Mouse (Mus musculus) heart, adult 8-10 months (tissue): ENCODE measurements around the gene Cdk14. TPM values are rescaled to one million over a fixed set of nuclear protein-coding genes. Genes with fewer than 3 reads are reported as not detected.
"Not testable (repeated sequence)": the region's sequence is repeated elsewhere in the genome, so short reads cannot be mapped to it uniquely, and the experiment has no call there.

Experiments
- DNase-seq: peaks from one replicate; pipeline ENCODE4 v3.0.0; 2022; ENCODE audit warnings: low spot score
- total RNA-seq, 4 experiments: library from RNA; stranded (reverse); gene quantifications; 2 replicates each; pipeline ENCODE4 v1.2.4; 2022

The Cdk14 gene
- total RNA-seq, 4 experiments from 2014 or later = 5.5 to 7.2 (median 6.3) TPM

DNA sequence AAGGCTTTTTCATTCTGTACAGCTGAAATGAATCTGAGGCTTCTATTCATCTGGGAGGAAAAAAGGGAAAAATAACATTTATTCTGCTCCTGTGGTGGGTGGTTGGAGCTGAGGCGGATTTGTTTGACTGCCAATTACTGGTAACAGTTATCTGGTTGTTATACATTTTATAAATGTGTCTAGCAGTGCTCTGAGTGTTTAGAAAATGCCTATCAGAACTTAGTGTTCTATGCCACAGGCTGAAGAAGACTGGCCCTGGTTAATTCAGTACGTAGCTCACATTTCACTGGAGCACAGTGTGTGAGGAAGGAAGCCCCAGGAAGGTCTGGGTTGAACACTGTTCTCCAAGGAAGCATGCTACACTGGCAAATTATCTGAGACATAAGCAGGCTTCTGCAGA, 429.1 kb downstream of the Cdk14 start:
- no peak for DNase-seq

GRCm38 (mm10) chr5:4990237-4990636, 429.9 kb downstream of the Cdk14 start:
- no peak for DNase-seq

DNA sequence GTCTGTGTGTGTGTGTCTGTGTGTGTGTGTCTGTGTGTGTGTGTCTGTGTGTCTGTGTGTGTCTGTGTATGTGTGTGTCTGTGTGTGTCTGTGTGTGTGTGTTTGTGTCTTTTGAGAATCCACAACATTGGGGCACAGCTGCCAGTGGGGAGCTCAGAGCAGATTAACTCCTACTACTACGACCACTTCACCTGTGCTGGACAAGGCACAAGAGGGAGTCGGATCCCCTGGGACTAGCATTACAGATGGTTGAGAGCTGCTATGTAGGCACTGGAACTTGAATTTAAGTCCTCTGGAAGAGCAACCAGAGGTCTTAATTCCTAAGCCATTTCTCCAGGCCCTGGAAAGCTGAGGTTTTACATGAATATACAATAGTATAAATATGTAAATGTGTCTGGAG, 433.9 kb downstream of the Cdk14 start:
- DNase-seq = no peak

DNA sequence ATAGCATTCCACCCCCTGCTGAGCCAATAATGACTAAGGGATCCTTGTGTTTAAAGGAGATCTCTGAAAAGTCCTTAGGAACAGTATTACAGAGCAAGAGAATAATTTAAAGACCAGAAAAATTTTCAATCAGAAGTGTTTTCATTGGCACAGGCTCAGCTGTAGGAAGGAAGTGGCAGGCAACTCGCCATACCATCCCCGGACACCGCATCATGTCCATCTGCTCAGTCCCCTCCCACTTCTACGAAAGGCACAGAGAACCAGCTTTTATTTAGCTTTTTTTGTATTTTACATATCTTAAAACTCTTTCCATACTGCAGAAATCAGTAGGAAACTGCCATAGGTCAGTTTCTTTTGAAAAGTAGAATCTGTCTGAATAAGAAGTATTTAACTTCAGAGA, 440.6 kb downstream of the Cdk14 start:
- no peak for DNase-seq

DNA sequence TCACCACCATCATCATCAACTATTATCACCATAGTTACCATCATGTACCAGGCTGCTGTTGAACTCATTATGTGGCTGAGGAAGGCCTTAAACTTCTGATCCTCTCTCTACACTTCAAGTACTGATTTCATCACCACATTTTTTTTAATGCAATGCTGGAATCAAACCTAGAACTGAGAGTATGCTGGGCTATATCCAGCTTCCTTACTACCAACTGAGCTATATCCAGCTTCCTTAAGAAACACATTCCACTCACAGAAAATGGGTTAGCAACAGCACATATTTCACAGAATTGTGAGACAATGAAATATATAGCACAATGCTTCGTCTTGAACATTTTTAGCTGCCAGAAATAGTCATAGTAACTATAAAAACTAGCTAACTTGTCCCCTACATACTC, 446.7 kb downstream of the Cdk14 start:
- no peak for DNase-seq

DNA sequence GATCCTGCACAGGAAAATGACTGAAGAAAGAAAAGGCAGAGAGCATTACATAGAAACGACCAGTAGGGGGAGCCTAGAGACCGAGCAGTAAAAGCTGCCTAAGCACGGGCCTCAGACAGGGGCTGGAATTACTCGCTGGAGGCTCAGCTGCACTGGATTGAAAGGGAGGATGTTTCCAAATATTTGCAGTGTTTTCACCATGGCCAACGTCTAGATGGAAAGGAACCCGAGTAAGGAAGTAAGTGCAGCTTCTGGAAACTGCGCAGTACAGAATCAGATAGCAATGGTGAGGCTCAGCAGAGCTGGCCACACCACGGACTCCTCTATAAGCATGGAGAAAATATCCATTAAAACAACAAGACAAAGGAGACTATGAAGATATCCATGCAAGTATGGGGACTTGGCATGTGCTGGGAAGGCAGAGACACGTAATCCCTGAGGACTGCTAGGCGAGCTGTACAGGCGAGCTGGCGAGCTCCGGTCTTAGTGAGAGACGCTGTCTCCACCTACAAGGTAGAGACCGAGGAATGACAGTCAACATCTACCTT, 458.0 kb downstream of the Cdk14 start:
- DNase-seq = peak; percentile 55

GRCm38 (mm10) chr5:4961636-4962035, 458.5 kb downstream of the Cdk14 start:
- DNase-seq = no peak

- DNase-seq = no peak
Measured at GRCm38 (mm10) chr5:4959446-4959845, 460.7 kb downstream of the Cdk14 start.

GRCm38 (mm10) chr5:4955993-4956392, 464.1 kb downstream of the Cdk14 start:
- DNase-seq = no peak

DNA sequence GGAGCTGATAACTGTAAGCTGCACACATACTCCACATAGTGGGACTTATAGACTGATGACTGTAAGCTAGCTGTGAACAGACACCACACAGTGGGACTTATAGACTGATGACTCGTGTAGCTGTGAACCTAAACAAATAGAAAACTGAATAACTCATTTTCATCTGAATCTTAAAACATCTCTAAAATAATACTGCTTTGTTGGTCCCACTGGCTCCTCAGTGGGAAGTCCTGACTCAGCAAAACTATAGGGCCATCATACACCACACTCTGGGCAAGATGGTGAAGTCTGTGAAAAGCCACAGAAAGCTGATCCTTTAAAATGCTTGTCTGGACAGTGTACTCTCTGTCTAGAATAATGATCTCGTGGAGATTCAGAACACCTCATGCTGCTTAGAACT, 464.7 kb downstream of the Cdk14 start:
- DNase-seq = no peak

GRCm38 (mm10) chr5:4949433-4949832, 470.7 kb downstream of the Cdk14 start:
- DNase-seq = no peak

DNA sequence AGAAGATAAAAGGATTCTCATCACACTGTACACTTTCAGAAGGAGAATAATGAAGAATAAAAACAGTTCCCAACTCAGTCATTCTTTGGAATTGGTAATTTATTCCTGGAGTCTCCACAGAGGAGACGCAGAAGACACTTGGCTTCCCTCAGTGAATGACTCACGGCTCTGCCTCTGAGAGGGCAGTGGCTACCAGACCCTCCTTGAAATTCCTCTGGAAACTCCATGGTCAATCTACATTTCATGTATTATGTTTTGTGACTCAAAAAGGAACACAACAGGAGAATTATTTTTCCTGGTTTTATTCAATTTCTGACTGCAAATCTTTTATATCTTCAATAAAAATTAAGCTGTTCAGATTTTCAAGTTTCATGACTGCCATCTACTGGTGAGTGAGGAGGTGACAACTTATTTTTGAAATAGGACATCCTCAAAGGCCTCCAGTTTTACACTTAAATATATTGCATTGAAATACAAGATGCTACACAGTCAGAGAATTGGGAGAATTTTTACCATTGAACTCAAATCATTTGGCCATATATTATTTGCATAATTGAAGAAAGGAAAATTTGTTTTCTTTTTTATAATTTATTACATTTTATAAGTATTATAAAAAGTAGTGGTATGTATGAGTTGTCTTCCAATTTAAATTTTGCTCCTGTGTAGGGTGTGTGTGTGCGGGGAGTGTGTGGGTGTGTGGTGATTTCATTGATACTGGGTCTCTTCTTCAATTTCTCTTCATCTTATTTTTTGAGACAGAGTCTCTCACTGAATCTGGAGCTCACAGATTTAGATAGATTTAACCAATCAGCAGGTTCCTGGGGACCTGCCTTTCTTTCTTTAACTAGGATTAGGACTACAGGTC, 471.8 kb downstream of the Cdk14 start:
- DNase-seq = peak; percentile 37

DNA sequence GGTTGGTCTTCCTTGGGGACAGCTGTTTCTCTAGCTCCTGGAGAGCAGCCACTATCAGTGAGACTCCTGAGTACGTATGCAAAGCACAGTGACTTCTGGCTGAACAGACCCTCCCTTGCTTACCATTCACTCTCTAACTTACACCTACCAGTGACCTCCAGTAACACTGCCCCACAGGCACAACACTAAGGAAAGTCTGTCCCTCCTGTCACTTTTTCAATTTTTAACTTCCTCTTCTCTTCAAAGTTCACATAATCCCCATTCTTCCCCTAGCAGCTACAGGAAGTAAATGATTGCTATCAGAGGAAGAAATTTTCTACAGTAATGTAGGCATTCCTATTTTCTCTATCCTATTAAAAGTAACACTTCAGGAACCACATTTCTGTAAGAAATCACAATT, 485.0 kb downstream of the Cdk14 start:
- no peak for DNase-seq

GRCm38 (mm10) chr5:4934491-4934890, 485.6 kb downstream of the Cdk14 start:
- no peak for DNase-seq

GRCm38 (mm10) chr5:4931539-4932143, 488.5 kb downstream of the Cdk14 start:
- DNase-seq = no peak

GRCm38 (mm10) chr5:4929628-4930027, 490.5 kb downstream of the Cdk14 start:
- no peak for DNase-seq

DNA sequence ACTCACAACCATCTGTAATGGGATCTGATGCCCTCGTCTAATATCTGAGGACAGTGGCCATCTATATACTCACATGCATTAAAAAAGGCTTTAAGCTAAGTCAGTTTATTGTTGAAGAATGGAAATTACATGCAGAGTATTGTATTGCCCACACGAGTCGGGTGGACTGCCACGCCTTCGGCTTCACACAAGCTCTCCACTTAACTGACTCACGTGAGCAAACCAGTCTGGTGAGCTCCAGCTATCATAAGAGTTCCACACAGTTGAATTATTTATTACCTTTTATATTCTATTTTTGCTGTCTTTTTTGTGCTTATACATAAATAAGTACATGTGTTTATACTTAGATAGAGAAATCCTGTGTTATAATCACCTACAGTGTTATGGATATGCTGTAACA, 495.2 kb downstream of the Cdk14 start:
- no peak for DNase-seq

GRCm38 (mm10) chr5:4918376-4918775, 501.7 kb downstream of the Cdk14 start:
- DNase-seq = peak; percentile 53

- no peak for DNase-seq
Measured at GRCm38 (mm10) chr5:4917743-4918142, 502.4 kb downstream of the Cdk14 start.

DNA sequence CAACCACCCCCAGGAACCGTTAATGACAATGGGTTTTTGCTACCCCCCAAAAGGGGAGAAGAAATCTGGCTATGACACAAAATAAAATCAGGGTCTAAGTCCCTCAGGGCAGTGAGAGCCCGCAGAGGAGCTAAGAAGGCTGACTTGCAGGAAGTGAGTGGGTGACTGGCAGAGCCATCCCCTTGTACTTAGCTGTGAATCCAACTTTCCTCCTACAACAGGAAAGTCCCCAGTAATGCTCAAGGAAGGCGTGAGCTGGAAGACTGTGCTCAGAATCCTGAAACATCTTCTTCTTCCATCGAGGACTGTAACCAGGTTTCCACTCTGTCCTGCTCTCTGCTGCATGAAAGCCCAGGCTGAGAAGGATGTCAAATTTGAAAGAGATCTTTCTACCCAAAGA, 502.8 kb downstream of the Cdk14 start:
- DNase-seq = no peak

- DNase-seq = no peak
Measured at GRCm38 (mm10) chr5:4916390-4917273, 503.5 kb downstream of the Cdk14 start.

DNA sequence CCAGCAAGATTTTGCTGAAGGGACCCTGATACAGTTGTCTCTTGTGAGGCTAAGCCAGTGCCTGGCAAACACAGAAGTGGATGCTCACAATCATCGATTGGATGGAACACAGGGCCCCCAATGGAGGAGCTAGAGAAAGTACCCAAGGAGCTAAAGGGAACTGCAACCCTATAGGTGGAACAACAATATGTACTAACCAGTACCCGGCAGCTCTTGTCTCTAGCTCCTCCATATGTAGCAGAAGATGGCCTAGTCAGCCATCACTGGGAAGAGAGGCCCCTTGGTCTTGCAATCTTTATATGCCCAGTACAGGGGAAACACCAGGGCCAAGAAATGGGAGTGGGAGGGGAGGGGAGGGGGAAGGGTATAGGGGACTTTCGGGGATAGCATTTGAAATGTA, 515.2 kb downstream of the Cdk14 start:
- not testable (repeated sequence) for DNase-seq
